Mouse (Mus musculus) heart, adult 2 months (tissue): ENCODE measurements at regions not wholly inside any gene's neighbourhood (a gene's known extent, or its start where the extent isn't known, plus 50 kb on each side); places are given as distances from the start of the nearest gene placed in this dataset.

Experiments
- CTCF ChIP-seq: fragments of 200-600 bp; IDR thresholded peaks from 2 replicates; pipeline ENCODE4 v1.8.1; 2022; ENCODE audit warnings: antibody characterized with exemption, mild to moderate bottlenecking, moderate library complexity
- EP300 ChIP-seq: fragments of 200-500 bp; IDR thresholded peaks from 2 replicates; pipeline ENCODE4 v1.6.1; 2011; ENCODE audit warnings: low read depth, low read length, control low read depth; ENCODE audit not compliant: insufficient read depth
- POLR2A ChIP-seq: fragments of 200-500 bp; IDR thresholded peaks from 2 replicates; pipeline ENCODE4 v1.6.1; 2011; ENCODE audit warnings: mild to moderate bottlenecking, low read depth, low read length, control low read depth; ENCODE audit not compliant: insufficient read depth

DNA sequence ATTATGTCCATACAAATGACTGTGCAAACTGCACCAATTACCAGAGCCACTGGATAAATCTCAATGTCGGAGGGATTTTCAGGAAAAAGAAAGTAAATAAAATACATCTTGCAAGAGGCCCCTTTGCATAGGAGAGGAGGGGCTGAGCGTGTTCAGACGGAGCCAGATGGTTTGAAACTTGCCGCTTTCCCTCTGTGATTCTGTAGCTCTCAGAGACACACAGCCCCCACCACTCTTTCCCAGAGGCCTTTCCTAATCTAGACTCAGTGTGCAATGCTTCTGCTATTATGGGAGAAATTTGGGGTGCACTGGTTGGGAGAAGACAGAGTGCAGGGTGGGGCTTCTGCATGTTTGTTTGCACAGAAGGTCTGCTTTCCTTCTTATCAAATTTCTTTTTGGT is 92.5 kb downstream of the Pttg1 start:
- no peak for TF ChIP-seq CTCF
- TF ChIP-seq POLR2A: no peak
- no peak for TF ChIP-seq EP300
